Mouse (Mus musculus) C2C12 (cell line): ENCODE results near the gene Hoxd8.

Experiments used
- CEBPB ChIP-seq: IDR thresholded peaks from one replicate; pipeline ENCODE4 v1.6.1; 2011; ENCODE audit warnings: low read depth, mild to moderate bottlenecking, control low read depth, moderate library complexity
- CTCF ChIP-seq: IDR thresholded peaks from one replicate; pipeline ENCODE4 v1.5.1; 2011; ENCODE audit not compliant: control insufficient read depth, insufficient read depth, insufficient read length
- FOSL1 ChIP-seq: IDR thresholded peaks from one replicate; pipeline ENCODE4 v1.8.0; 2011; ENCODE audit warnings: mild to moderate bottlenecking, low read length; ENCODE audit not compliant: poor library complexity, insufficient read depth, severe bottlenecking
- MYOD1 ChIP-seq: IDR thresholded peaks from one replicate; pipeline ENCODE4 v1.6.1; 2011; ENCODE audit warnings: low read depth; ENCODE audit not compliant: control insufficient read depth, insufficient read length
- USF1 ChIP-seq: IDR thresholded peaks from one replicate; pipeline ENCODE4 v1.6.1; 2011; ENCODE audit warnings: low read depth, mild to moderate bottlenecking, control low read depth, moderate library complexity

GRCm38 (mm10) chr2:74732513-74733316 lies 28.3 kb downstream of the Hoxd8 start:
- TF ChIP-seq MYOD1 (no peak), CTCF (no peak), CEBPB (no peak), USF1 (no peak), FOSL1 (no peak)
